Mouse (Mus musculus) embryonic stem cell, embryonic (primary cell): ENCODE results near the gene Gng11.

Experiments used
- CTCF ChIA-PET, 4 experiments: fragments of 300-600 bp in 2 of 4; fragments of 350-600 bp in 2 of 4; sonication (Branson Sonifier 250); formaldehyde crosslinking; loops; one replicate each; lab custom pipeline; 2022; ENCODE audit warnings: inconsistent platforms in 2 of 4; lab: Charles Lee
- POLR2A ChIA-PET, 4 experiments: fragments of 300-600 bp in 2 of 4; fragments of 350-600 bp in 2 of 4; sonication (Branson Sonifier 250); formaldehyde crosslinking; loops; one replicate each; lab custom pipeline; 2022; ENCODE audit warnings: antibody characterized with exemption in 4 of 4, inconsistent platforms in 1 of 4; lab: Charles Lee

Gene Gng11

GRCm38 (mm10) chr6:4003890-4004306 is at the start of gene Gng11:
TSS of gene Gng11 (plus strand) at chr6:4003904.
- ChIA-PET POLR2A (no interaction called here), CTCF (interaction anchor here in 2 of 4 experiments (0.6 kb wide), 2 partner anchors 1395 to 1636 kb away, joined by 3 to 4 read pairs; no protein-coding TSS in a partner anchor)

DNA sequence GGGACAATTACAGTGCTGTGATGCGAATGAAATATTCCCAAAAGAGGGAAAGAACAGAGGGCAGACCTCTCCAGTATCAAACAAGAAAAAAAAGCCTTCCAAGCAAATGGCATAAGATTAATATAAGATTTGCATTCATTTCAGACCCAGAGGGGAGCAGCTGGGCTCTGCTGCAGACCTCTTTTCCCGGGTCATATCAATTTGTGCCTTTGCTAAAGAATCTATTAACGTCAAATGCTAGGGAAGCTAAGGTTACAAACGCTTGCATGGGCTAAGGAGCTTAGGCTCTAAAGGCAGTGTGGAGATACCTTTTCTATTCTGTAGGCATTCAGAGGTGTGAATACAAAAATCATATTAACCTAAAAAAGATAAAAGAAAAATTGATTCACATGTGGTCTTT is 48.7 kb upstream of the Gng11 start:
- ChIA-PET CTCF (no interaction called here), POLR2A (interaction anchor here in 1 of 4 experiments (1.2 kb wide), 1 partner anchor 54 kb away, joined by 3 read pairs; no protein-coding TSS in a partner anchor)

GRCm38 (mm10) chr6:3967676-3968626 is 35.8 kb upstream of the Gng11 start:
- CTCF ChIA-PET = no interaction called here
- POLR2A ChIA-PET = no interaction called here

DNA sequence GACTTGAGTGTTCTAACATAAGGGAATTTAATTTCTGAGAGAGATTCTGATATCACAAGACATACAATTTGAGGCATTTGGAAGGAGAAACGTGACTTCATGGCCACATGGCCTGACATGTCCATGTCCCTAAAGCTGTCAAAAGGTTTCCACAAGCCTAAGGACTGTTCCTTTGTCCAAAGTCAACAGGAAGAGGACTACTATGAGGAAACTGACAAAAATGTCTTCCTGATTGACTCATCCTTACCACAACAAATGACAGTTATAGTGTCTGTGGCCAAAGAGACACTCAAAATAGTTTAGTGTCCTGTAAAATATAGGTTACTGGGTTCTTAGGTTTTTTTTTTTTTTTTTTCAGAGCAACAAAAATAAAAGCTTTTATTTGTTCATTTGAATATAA is 30.0 kb upstream of the Gng11 start:
- ChIA-PET POLR2A (no interaction called here), CTCF (interaction anchor here in 1 of 4 experiments (0.6 kb wide), 1 partner anchor 11 kb away, joined by 4 read pairs; no protein-coding TSS in a partner anchor)

- ChIA-PET POLR2A (no interaction called here), CTCF (no interaction called here)
Measured at GRCm38 (mm10) chr6:3982661-3983284, 20.9 kb upstream of the Gng11 start.

DNA sequence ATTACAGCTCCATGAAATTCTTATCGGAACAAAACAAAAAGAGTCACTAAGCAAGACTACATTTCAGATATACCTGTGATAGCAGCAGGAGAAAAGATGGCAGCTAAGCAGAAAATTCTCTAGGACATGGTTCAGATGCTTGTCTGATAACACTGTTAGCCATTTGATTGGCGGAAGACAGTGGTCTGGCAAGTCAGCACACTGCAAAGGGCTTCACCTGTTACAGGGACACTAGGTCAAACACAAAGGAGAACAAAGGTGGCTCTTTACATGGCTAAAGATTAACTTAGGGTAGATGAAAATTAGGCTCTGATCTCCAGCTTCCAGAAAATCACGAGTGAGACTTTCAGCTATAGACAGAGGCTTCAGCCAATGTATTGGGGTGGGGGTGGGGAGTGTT is 15.0 kb upstream of the Gng11 start, which contains the start of gene Tfpi2:
Gene Tfpi2 (minus strand): TSS at position 170 of the 400 bp plus-strand sequence.
- ChIA-PET POLR2A (interaction anchor here in 1 of 4 experiments (1.0 kb wide), 1 partner anchor 31 kb away, joined by 3 read pairs; no protein-coding TSS in a partner anchor), CTCF (no interaction called here)

- ChIA-PET CTCF (no interaction called here), POLR2A (no interaction called here)
Measured at GRCm38 (mm10) chr6:3993492-3993891, 10.2 kb upstream of the Gng11 start, which contains the start of gene Gngt1. TSS of gene Gngt1 (plus strand) at chr6:3993792.

GRCm38 (mm10) chr6:3998089-3998488 is 5.6 kb upstream of the Gng11 start:
- ChIA-PET CTCF (no interaction called here), POLR2A (no interaction called here)

GRCm38 (mm10) chr6:3999296-3999695 is 4.4 kb upstream of the Gng11 start:
- POLR2A ChIA-PET = no interaction called here
- CTCF ChIA-PET = no interaction called here

- ChIA-PET CTCF (no interaction called here), POLR2A (no interaction called here)
Measured at GRCm38 (mm10) chr6:4000716-4001115, 3.0 kb upstream of the Gng11 start.

DNA sequence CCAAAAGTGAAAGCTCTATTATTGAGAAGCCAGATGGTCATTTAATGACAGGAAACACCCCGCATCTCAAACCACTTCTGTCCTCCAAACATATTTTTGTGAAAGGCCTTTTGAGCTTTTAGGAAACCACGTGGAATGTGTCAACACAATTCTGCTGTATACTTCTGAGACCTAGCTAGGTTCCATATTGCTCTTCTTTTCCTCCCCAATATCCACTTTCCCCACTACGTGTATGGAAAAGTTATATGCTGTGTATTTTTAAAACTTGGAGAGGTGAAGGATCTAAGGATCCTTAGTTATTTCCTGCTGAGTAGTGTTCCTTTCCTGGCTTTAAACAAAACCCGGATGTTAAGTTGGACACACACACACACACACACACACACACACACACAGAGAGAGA is 259 bp upstream of the Gng11 start:
- POLR2A ChIA-PET = no interaction called here

DNA sequence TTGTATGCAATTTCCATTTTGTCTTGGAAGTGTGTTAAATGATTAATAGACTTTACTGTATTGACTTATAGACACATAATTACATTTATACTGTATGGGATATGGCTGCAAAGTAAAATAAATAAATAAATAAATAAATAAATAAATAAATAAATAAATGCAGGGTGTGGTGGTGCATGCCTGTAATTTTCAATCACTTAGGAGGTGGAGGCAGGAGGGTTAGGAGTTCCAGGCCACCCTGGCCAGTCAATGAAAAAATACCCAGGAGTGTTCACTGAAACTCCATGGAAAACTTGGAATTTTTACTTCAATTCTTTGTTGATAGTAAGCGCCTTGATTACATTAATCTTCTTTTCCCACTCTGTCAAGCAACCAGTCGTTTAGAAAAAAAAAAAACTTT is 1.1 kb downstream of the Gng11 start:
- POLR2A ChIA-PET = no interaction called here
- CTCF ChIA-PET = no interaction called here

More for the DNA sequence above, 259 bp upstream of the Gng11 start:
- CTCF ChIA-PET = interaction anchor here in 2 of 4 experiments (0.6 kb wide), 2 partner anchors 205 to 1636 kb away, joined by 3 to 4 read pairs; no protein-coding TSS in a partner anchor

DNA sequence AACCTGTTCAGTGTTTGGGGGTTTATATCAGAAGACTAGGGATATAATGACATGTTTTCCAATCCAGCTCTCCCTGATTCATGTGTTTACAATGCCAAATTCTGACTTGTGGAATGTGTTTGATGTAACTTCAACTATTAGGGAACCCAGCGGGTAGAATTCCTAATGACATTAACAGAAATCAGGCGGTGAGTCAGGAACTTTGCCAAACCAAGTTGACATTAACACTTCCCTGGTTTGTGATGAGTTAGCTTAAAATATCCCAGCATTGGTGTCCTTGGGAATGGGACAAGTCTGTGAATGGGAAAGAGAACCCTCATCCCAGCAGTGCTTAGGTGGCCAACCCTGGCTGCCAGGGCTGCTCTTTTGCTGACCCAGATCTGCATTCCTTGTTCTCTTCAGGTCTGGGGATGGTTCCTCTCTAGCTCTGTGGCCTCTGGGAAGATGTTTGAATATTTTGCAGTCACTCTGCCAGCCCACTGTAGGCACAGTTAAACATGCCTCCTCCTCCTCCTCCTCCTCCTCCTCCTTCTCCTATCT is 4.9 kb downstream of the Gng11 start:
- CTCF ChIA-PET = no interaction called here
- POLR2A ChIA-PET = no interaction called here

DNA sequence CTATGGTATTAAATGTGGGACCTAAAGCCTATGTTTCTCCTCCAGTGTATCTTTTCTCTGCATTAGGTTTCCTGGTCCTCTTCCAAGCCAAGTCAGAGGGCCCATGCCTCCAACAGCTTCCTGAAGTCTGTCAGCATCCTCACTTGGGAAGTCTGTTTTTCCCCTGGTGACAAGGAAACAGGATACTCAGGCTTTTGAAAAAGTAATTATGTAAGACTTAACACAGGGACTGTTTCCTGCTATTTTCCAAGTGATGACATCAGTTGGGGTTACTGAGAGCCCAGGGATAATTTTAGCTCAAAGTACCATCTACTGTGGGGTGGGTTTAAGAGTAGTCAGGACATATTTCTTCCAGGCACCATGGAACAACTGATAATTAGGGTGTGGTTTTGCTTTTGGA is 5.8 kb downstream of the Gng11 start:
- ChIA-PET POLR2A (interaction anchor here in 1 of 4 experiments (0.8 kb wide), 1 partner anchor 54 kb away, joined by 3 read pairs; no protein-coding TSS in a partner anchor), CTCF (no interaction called here)

DNA sequence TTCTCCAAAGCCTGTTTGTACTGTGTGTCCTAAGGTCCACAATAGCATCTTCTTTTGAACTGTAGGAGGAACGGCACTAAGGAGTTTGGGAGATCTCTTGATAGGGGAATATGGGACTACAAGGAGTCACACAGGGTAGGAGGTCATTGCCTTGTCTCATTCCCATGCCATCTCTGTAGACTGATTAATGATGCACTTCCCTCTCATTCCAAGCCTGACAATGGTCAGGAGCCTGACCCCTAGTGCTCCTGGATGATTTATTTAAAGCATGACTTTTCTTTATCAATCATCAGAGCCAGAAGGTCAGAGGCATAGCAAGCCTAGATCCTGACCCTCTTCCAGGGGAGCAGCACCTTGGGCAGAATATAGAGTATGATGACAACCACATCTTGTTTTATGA is 18.9 kb downstream of the Gng11 start:
- ChIA-PET POLR2A (no interaction called here), CTCF (no interaction called here)

DNA sequence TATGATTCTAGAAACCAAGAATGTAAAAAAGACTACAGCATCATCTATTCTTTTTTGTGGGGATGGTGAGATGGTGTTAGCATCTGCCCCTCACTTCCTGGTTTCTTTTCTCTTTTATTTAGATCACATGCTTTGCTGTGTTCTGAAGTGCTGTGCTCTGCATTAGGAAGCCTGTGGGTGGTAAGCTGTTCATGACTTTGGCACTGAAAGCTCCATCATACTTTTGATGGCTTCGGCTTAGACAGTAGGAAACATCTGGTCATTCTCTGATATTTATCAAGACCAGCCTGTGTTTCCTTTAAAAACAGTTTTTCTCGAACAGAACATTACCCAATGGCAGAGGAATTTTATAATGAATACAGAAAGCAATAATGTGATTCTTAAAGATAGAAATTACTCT is 22.7 kb downstream of the Gng11 start:
- CTCF ChIA-PET = no interaction called here

DNA sequence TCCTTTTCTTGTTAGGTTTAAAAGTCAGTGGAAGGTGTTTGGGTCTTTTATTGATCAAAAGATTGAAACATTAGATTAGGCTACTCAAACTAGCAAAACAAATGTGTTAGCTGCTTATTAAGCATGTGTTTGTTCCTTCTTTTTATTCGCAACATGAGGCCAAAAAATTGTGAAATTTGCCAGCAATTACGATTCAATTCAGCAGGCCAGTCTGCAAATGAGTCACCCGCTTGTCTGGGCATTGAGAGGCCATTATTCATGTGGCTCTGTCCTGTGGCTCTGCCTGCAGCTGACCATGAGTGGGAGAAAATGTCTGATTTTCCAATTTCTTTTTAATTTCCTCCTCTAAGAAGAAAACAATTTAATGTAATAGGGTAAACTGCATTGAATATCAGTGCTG is 27.3 kb downstream of the Gng11 start:
- ChIA-PET POLR2A (no interaction called here), CTCF (no interaction called here)

More for the DNA sequence above, 22.7 kb downstream of the Gng11 start:
- POLR2A ChIA-PET = no interaction called here

- CTCF ChIA-PET = interaction anchor here in 1 of 4 experiments (0.6 kb wide), 1 partner anchor 1084 kb away, joined by 3 read pairs; no protein-coding TSS in a partner anchor
- POLR2A ChIA-PET = no interaction called here
Measured at GRCm38 (mm10) chr6:4041821-4042220, 38.1 kb downstream of the Gng11 start.

GRCm38 (mm10) chr6:4047200-4047599 is 43.5 kb downstream of the Gng11 start:
- ChIA-PET CTCF (no interaction called here), POLR2A (no interaction called here)

DNA sequence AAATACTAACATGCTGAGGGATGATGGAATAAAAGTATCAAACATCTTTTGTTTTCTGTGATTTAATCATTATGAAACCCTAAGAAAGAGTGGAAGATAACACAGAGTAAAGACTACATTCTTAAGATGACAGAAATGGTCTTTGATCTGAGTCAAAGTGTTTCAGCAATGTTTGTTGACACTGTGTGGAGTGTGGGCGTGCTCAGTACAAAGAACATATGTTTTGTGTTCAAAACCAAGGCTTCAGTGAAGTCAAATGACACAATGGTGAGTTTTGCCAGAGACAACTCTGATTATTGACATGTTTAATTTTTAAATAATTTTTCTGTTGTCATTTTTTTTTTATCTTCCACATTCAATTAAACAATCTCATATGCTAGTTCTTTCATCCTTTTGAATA is 49.1 kb downstream of the Gng11 start:
- POLR2A ChIA-PET = no interaction called here
- CTCF ChIA-PET = no interaction called here
